Mouse (Mus musculus) thymus, adult 2 months (tissue): ENCODE results near the gene Gm20388. TPM values are rescaled to one million over a fixed set of nuclear protein-coding genes. Genes with fewer than 3 reads are reported as not detected.
"Not testable (repeated sequence)": the region's sequence is repeated elsewhere in the genome, so short reads cannot be mapped to it uniquely, and the experiment has no call there.

ENCODE experiments used
- DNase-seq: peaks from one replicate; pipeline ENCODE4 v3.0.0; 2021
- H3K27ac ChIP-seq: fragments of 200-500 bp; 2 replicates; pipeline ENCODE4 v1.5.1; 2012; ENCODE audit warnings: low read length, control low read depth; ENCODE audit not compliant: control insufficient read depth, insufficient read depth
- H3K27me3 ChIP-seq: fragments of 200-500 bp; 2 replicates; pipeline ENCODE4 v1.6.1; 2012; ENCODE audit warnings: mild to moderate bottlenecking, low read length, moderate library complexity, mixed read lengths; ENCODE audit not compliant: control insufficient read depth, insufficient read depth
- H3K36me3 ChIP-seq: fragments of 200-500 bp; 2 replicates; pipeline ENCODE4 v1.6.1; 2012; ENCODE audit warnings: mild to moderate bottlenecking, low read length, moderate library complexity; ENCODE audit not compliant: control insufficient read depth, insufficient read depth
- H3K4me1 ChIP-seq: fragments of 200-500 bp; replicated peaks from 2 replicates; pipeline ENCODE4 v1.6.1; 2012; ENCODE audit warnings: low read length; ENCODE audit not compliant: control insufficient read depth, insufficient read depth
- H3K4me3 ChIP-seq: fragments of 200-500 bp; 2 replicates; pipeline ENCODE4 v1.5.1; 2012; ENCODE audit warnings: mild to moderate bottlenecking, low read length, control low read depth, moderate library complexity; ENCODE audit not compliant: control insufficient read depth, insufficient read depth
- CTCF ChIP-seq: fragments of 200-500 bp; IDR thresholded peaks from 2 replicates; pipeline ENCODE4 v1.5.1; 2012; ENCODE audit warnings: mild to moderate bottlenecking, control low read depth, low read length, moderate library complexity, borderline replicate concordance; ENCODE audit not compliant: control insufficient read depth, poor library complexity, insufficient read depth; ENCODE audit errors: extremely low read depth
- POLR2A ChIP-seq: fragments of 200-500 bp; IDR thresholded peaks from 2 replicates; pipeline ENCODE4 v1.6.1; 2012; ENCODE audit warnings: mild to moderate bottlenecking, low read length, control low read depth, moderate library complexity; ENCODE audit not compliant: control insufficient read depth, poor library complexity, insufficient read depth; ENCODE audit errors: extremely low read depth
- WGBS: fragments of 180-500 bp; shearing (Covaris S2); methylation state at CpG from one replicate; pipeline ENCODE4 v1.1.7; 2018; 5-methylcytosine and 5-hydroxymethylcytosine counted together
- polyA plus RNA-seq: library from polyadenylated mRNA; depleted of rRNA; stranded (reverse); fragments of >200 nt; gene quantifications from 2 replicates; pipeline ENCODE4 v1.2.3, GENCODE M21; 2012

The Gm20388 gene
- polyA plus RNA-seq, 1 experiment: 103 TPM

- DNase-seq: no peak
- TF ChIP-seq CTCF: no peak
- no peak for TF ChIP-seq POLR2A
- 97% methylated on average over 5 of the region's 5 CpGs for WGBS
- Histone ChIP-seq H3K27me3 (no peaks in the 10 kb centered on the region), H3K27ac (no peak overlapping the region), H3K36me3 (no peaks in the 10 kb centered on the region), H3K4me1 (no peaks in the 10 kb centered on the region), H3K4me3 (no peak overlapping the region)
Observed at GRCm38 (mm10) chr8:124163258-124163657, 4252.6 kb downstream of the Gm20388 start.

GRCm38 (mm10) chr8:124169749-124170148 is 4259.1 kb downstream of the Gm20388 start:
- 94% methylated on average over 7 of the region's 7 CpGs for WGBS
- Histone ChIP-seq H3K4me3 (no peak overlapping the region), H3K27me3 (no peaks in the 10 kb centered on the region), H3K4me1 (peaks cover 33% of the 10 kb centered on the region), H3K36me3 (no peaks in the 10 kb centered on the region), H3K27ac (no peak overlapping the region)
- TF ChIP-seq CTCF (no peak), POLR2A (no peak)
- no peak for DNase-seq

- H3K4me1 ChIP-seq: peaks cover 33% of the 10 kb centered on the region
- TF ChIP-seq POLR2A (no peak), CTCF (no peak)
- H3K27me3 ChIP-seq: no peaks in the 10 kb centered on the region
- DNase-seq: no peak
- 79% methylated on average over 7 of the region's 7 CpGs for WGBS
- no peak overlapping the region for H3K4me3 ChIP-seq
- no peaks in the 10 kb centered on the region for H3K36me3 ChIP-seq
- H3K27ac ChIP-seq: no peak overlapping the region
Observed at GRCm38 (mm10) chr8:124170671-124171070, 4260.0 kb downstream of the Gm20388 start.

GRCm38 (mm10) chr8:124171557-124172528 is 4261.2 kb downstream of the Gm20388 start:
- no peak for TF ChIP-seq POLR2A
- WGBS: 25% methylated on average over 17 of the region's 17 CpGs
- peaks cover 33% of the 10 kb centered on the region for H3K4me1 ChIP-seq
- no peaks in the 10 kb centered on the region for H3K27me3 ChIP-seq
- no peaks in the 10 kb centered on the region for H3K36me3 ChIP-seq
- H3K27ac ChIP-seq: peak overlapping the region; percentile 9; the same call in 1 of the 2 replicates
- no peak overlapping the region for H3K4me3 ChIP-seq
- DNase-seq: peak; percentile 27

- DNase-seq: peak; percentile 35
- 8% methylated on average over 4 of the region's 4 CpGs for WGBS
- peaks cover 33% of the 10 kb centered on the region for H3K4me1 ChIP-seq
- H3K4me3 ChIP-seq: no peak overlapping the region
- TF ChIP-seq CTCF (no peak), POLR2A (no peak)
- H3K27me3 ChIP-seq: no peaks in the 10 kb centered on the region
- no peaks in the 10 kb centered on the region for H3K36me3 ChIP-seq
- H3K27ac ChIP-seq: peak overlapping the region; percentile 97
Observed at GRCm38 (mm10) chr8:124173688-124174087, 4263.0 kb downstream of the Gm20388 start.

GRCm38 (mm10) chr8:124176133-124176532 is 4265.5 kb downstream of the Gm20388 start:
- no peaks in the 10 kb centered on the region for H3K27me3 ChIP-seq
- 98% methylated on average over 6 of the region's 6 CpGs for WGBS

GRCm38 (mm10) chr8:124177092-124177491 is 4266.5 kb downstream of the Gm20388 start:
- peak overlapping the region; percentile 39 for H3K27ac ChIP-seq
- H3K27me3 ChIP-seq, H3K4me3 ChIP-seq, DNase-seq, H3K36me3 ChIP-seq: not testable (repeated sequence)
- 88% methylated on average over 1 of the region's 1 CpGs for WGBS
- peaks cover 20% of the 10 kb centered on the region for H3K4me1 ChIP-seq

More at GRCm38 (mm10) chr8:124176133-124176532, 4265.5 kb downstream of the Gm20388 start:
- peaks cover 29% of the 10 kb centered on the region for H3K4me1 ChIP-seq
- DNase-seq: no peak
- TF ChIP-seq POLR2A: no peak
- TF ChIP-seq CTCF: no peak
- no peak overlapping the region for H3K4me3 ChIP-seq
- H3K36me3 ChIP-seq: no peaks in the 10 kb centered on the region
- no peak overlapping the region for H3K27ac ChIP-seq
